Mouse (Mus musculus) mammary gland, adult 2 months (tissue): ENCODE measurements around the gene Acot7. TPM values are rescaled to one million over a fixed set of nuclear protein-coding genes. Genes with fewer than 3 reads are reported as not detected.

ENCODE experiments used
- polyA plus RNA-seq: library from polyadenylated mRNA; depleted of rRNA; stranded (reverse); fragments of >200 nt; gene quantifications from 2 replicates; pipeline ENCODE4 v1.2.3, GENCODE M21; 2012; ENCODE audit warnings: low replicate concordance; rRNA removed

Gene Acot7
- 19.6 and 21.3 TPM in 2 replicates for polyA plus RNA-seq

DNA sequence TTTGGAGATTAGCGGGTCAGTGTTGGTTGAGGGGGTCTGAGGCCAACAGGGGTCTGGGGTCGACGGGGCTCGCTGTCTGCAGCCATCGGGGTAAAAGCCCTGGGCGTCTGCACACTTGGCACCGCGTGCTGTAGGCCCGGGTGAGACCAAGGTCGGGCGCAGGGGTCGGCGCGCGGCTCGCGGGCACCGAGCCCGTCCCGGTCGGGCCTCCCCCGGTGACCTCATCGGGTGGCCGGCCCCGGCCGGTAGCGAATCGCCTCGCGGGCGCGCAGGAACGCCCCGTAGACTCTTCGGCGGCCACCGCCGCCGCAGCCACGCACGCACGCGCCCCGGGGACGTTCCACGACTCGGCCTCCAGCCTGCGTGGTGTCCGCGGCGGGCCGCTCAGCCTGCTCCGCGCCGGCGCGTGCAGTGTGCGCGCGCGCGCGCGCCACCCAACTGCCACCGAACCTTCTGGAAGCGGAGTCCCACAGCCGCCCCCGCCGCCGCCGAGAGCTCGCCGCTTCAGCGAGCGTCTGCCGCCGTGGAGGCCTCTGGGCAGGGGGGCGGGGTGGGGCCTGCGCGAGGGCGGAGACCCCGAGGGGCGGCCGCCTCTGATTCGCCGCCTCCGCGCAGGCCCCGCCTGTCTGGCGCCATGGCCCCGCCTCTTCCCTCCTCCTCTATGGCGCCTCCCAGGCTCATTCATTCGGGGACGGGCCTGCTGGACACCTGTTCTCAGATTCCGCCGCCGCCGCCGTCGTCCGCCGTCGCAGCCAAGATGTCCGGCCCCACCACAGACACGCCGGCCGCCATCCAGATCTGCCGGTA is at the start of gene Acot7:
Gene Acot7 (plus strand): TSS at position 598 of the 807 bp plus-strand sequence.

DNA sequence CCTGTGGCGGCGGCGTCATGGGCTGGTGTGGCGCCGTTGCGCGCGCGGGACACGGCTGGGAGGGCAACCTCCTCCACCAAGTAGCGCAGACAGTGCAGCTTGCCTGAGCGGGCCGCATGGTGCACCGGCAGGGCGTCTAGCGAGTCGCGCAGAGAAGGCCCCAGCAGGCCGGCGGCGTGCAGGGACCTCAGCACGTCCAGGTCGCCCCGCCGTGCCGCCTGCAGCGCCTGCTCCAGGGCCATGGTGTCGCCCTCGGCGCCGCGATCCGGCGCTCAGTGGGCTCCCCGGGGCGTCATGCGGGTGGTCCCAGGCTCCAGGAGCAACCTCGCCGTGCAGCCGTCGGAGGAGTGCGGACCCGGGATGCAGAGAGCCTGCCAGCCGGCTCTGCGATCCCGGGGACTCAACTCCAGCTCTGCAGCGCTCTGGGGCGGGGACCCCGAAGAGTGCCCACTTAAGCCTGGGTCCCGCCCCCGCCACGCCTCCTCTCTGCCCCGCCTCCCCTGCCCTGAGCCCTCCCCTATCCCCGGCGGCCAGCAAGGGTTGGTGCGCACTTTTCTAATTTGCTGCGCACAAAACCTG is 25.9 kb upstream of the Acot7 start, which contains the start of gene Espn:
Gene Espn (minus strand): TSS at position 406 of the 579 bp plus-strand sequence.

DNA sequence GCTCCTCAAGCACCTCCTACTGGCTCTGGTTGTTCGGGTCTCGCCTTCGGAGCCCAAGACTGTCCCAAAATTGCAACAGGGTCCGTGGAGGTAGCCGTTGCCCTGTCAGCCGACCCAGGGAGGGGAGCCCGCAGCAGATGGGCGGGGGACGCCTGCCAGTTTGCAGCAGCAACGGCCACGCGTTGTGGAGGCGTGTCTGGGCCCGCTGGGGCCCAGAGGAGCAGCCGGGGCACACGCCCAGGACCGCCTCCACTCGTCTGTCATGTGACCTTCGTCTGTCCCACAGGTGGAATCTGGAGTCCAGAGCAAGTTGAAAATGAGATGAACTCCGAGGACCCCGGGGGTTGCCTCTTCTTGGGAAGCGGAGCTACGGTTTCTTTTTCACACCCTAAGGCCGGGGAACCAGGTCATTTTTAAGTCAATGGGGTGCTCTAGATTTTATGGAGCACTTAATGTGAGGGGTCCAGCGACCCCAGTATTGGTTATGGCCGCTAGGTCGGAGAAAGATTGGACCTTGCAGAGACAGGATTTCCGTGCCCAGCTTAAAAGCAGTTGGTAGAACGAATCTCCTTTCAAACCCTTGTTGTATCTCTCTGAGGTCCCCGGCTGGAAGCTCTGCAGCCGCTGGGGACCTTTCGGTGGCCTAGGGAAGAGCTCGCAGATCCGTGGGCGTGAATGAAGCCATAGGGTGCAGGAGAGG is 19.2 kb upstream of the Acot7 start, which contains the start of gene Hes2:
Gene Hes2 (plus strand): TSS at position 283 of the 700 bp plus-strand sequence.

DNA sequence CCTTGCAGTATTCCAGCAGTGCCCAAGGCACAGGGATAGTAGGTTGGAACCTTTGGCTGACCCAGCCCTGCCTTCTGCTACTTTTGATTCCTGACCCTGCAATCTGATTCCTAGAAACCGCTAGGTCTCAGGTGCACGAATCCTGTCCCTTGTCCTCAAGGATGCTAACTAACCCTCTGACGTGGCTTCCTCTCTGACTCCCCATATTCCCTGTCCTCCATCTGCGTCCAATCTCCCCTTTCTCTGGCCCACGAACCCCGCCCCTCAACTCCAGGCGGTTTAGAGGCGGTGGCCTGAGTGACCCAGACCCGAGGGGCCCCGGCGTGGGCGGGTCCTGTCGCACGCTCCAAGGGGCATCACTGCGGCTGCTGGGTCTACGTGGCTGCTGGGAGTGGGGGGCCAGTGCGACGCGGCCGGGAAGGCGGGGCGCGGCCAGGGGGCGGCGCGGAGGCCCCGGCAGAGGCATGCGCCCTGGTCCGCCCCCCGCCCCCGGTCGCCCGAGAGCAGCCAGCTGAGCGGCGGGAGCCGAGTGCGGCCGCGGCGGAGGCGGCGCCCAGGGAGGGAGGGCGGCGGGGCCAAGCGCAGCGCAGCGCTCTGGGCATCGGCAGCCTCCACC is 95.8 kb downstream of the Acot7 start, which contains the start of gene Gpr153:
Gene Gpr153 (plus strand): TSS at position 612 of the 616 bp plus-strand sequence.

DNA sequence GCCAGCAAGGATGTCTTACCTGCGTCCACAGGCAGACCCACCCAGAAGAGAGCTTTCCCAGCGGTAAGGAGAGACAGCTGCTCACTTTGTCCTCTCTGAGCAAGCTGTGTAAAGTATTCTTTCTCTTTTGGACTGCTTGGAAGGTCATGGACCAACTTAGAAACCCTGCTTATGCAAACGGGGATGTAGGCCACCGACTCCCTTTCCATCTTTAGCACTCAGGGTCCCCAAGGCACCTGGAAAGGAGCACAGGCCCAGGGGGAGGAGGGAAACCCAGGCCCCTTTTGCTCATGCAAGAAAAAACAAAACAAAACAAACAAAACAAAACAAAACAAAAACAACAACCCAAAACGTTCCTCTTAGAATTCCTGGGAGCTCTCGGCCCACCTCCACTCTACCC is 113.6 kb downstream of the Acot7 start, which contains the start of gene Hes3:
Gene Hes3 (minus strand): TSS at position 101 of the 400 bp plus-strand sequence.

DNA sequence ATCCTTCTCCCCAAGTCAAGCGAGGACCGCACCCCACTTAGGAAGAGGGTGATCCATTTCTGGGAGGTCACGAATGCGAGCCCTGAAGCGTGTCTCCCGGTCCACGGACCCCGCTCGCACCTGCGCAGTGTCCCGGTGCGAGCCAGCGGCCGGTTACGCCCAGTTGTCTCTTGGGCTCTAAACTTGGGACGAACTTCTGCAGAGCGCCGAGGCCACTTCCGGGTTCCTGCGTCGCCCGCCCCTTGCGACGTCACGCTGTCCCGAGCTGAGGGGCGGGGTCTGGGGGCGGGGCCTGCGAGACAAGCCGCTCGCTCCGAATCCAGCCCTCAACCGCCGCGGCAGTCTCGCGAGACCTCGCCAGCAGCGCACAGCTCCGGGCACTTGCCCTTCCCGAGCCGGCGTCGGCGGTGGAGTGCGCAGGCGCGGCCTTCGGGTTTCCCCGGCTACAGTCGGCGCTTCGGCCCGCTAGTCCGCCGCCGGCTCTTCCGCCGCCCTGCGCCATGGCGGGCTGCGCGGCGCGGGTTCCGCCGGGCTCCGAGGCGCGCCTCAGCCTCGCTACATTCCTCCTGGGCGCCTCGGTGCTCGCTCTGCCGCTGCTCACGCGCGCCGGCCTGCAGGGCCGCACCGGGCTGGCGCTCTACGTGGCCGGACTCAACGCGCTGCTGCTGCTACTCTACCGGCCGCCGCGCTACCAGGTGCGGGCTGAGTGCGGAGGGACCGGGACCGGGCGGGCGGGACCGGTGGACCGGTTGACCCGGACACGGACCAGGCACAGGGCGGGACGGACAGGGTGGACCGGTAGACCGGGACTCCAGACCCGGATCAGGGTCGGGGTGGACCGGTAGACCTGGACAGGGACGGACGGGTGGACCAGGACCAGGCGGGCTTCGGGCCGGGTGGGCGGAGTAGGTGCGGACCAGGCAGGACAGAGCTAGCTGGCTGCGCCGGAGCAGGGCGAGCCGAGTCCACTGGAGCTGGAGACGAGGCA is 119.2 kb downstream of the Acot7 start, which contains the start of gene Icmt:
Gene Icmt (plus strand): TSS at position 354 of the 988 bp plus-strand sequence.

DNA sequence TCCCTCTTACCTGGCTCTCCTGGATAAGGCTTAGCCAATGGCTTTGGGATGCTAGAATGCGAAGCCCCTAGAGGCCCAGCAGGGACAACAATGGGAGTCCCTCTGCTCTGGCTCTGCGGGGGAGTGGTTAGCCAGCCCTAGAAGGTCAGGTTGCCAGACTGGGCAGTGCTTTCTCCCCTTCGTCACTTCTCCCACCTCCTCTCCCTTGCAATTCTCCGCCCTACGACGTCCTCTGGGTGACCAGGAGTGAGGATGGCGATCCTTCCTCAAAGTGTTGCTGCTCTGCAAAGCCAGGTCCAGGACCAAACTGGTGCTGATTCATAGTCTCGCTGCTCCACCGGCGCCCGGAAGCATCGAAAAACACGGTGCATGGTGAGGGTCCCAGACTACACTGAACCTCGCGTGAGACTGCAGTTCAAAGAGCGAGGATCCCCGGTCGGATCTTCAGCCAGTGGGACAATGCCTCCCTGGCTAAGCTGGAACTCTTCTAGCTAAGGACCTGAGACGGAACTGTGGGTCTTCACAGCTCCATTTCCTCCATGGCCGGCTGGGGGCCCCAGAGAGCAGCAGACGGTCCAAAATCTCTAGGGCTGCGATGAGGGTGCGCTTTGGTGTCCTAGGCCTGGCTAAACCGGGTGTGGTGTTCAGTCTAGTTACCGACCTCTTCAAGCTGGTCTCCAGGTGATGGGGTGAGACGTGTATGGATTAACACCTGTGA is 140.7 kb downstream of the Acot7 start, which contains the start of gene Rnf207:
Gene Rnf207 (minus strand): TSS at position 477 of the 718 bp plus-strand sequence.

Other genes starting within 250 kb of the Acot7 start
- 44.0 and 49.1 TPM in 2 replicates for gene Dnajc11, start 244.4 kb upstream of the Acot7 start, polyA plus RNA-seq
- gene Thap3, start 189.1 kb upstream of the Acot7 start, polyA plus RNA-seq, result 57.3 and 88.5 TPM in 2 replicates
- 8.7 and 13.2 TPM in 2 replicates for gene Phf13, start 181.9 kb upstream of the Acot7 start, polyA plus RNA-seq
- gene Klhl21, start 169.3 kb upstream of the Acot7 start, polyA plus RNA-seq, result 32.3 and 50.8 TPM in 2 replicates
- gene Zbtb48, start 150.5 kb upstream of the Acot7 start, polyA plus RNA-seq, result 10.8 and 17.5 TPM in 2 replicates
- 0.07 and 0.59 TPM in 2 replicates for gene Tas1r1, start 139.6 kb upstream of the Acot7 start, polyA plus RNA-seq
- gene Nol9, start 138.8 kb upstream of the Acot7 start, polyA plus RNA-seq, result 21.4 and 28.0 TPM in 2 replicates
- 36.3 and 49.8 TPM in 2 replicates for gene Plekhg5, start 105.6 kb upstream of the Acot7 start, polyA plus RNA-seq
- 22.6 and 29.2 TPM in 2 replicates for gene Tnfrsf25, start 62.2 kb upstream of the Acot7 start, polyA plus RNA-seq
- 2.4 and 6.5 TPM in 2 replicates for gene Espn, start 25.8 kb upstream of the Acot7 start, polyA plus RNA-seq
- gene Hes2, start 19.3 kb upstream of the Acot7 start, polyA plus RNA-seq, result 0.19 and 0.22 TPM in 2 replicates
- gene Gpr153, start 96.1 kb downstream of the Acot7 start, polyA plus RNA-seq, result 44.3 and 85.3 TPM in 2 replicates
- not detected in 2 replicates for gene Hes3, start 113.5 kb downstream of the Acot7 start, polyA plus RNA-seq
- 21.4 and 27.7 TPM in 2 replicates for gene Icmt, start 119.1 kb downstream of the Acot7 start, polyA plus RNA-seq
- gene Rnf207, start 140.9 kb downstream of the Acot7 start, polyA plus RNA-seq, result 2.9 and 3.8 TPM in 2 replicates
- gene Rpl22, start 147.6 kb downstream of the Acot7 start, polyA plus RNA-seq, result 24.0 and 42.5 TPM in 2 replicates
- 0.11 and 0.12 TPM in 2 replicates for gene Chd5, start 160.5 kb downstream of the Acot7 start, polyA plus RNA-seq